Mouse (Mus musculus) embryonic facial prominence, embryonic 14.5 days (tissue): ENCODE results near the gene Btbd6. TPM values are rescaled to one million over a fixed set of nuclear protein-coding genes. Genes with fewer than 3 reads are reported as not detected.
A peak's percentile ranks its signal among the peaks of the same experiment; 100 is the strongest.

Experiments
- ATAC-seq: fragments of 200-750 bp; cut with Nextera tagmentation; 2 replicates; pipeline ENCODE4 v1.8.0; 2017; ENCODE audit warnings: low read depth, moderate number of reproducible peaks, moderate TSS enrichment
- DNase-seq: peaks from one replicate; pipeline ENCODE4 v3.0.0-alpha.2; 2015; ENCODE audit warnings: low spot score
- H3K27ac ChIP-seq: fragments of 300-500 bp; sonication (generic); replicated peaks from 2 replicates; pipeline ENCODE4 v1.5.1; 2014; ENCODE audit warnings: low read depth, mild to moderate bottlenecking, low read length, moderate library complexity
- H3K27me3 ChIP-seq: fragments of 300-500 bp; sonication (generic); replicated peaks from 2 replicates; pipeline ENCODE4 v1.6.1; 2014; ENCODE audit warnings: low read length; ENCODE audit not compliant: control insufficient read depth, insufficient read depth
- H3K36me3 ChIP-seq: fragments of 300-500 bp; sonication (generic); 2 replicates; pipeline ENCODE4 v1.6.1; 2014; ENCODE audit warnings: low read length, mixed read lengths; ENCODE audit not compliant: control insufficient read depth, insufficient read depth
- H3K4me1 ChIP-seq: fragments of 300-500 bp; sonication (generic); 2 replicates; pipeline ENCODE4 v1.6.1; 2014; ENCODE audit warnings: antibody characterized with exemption, low read length; ENCODE audit not compliant: control insufficient read depth, insufficient read depth
- H3K4me2 ChIP-seq: fragments of 300-500 bp; sonication (generic); 2 replicates; pipeline ENCODE4 v1.6.1; 2014; ENCODE audit warnings: low read depth, mild to moderate bottlenecking, low read length, moderate library complexity, mixed read lengths
- H3K4me3 ChIP-seq: fragments of 300-500 bp; sonication (generic); 2 replicates; pipeline ENCODE4 v1.5.1; 2014; ENCODE audit warnings: low read depth, mild to moderate bottlenecking, low read length
- H3K9ac ChIP-seq: fragments of 300-500 bp; sonication (generic); 2 replicates; pipeline ENCODE4 v1.6.1; 2014; ENCODE audit warnings: low read depth, mild to moderate bottlenecking, low read length, moderate library complexity, mixed read lengths
- H3K9me3 ChIP-seq: fragments of 300-500 bp; sonication (generic); 2 replicates; pipeline ENCODE4 v1.6.1; 2016; ENCODE audit warnings: low read length; ENCODE audit not compliant: control insufficient read depth
- WGBS: fragments of 180-500 bp; shearing (Covaris S2); extraction: QIAGEN DNeasy Blood & Tissue Kit; methylation state at CpG from one replicate; pipeline ENCODE4 v1.1.7; 2014; 5-methylcytosine and 5-hydroxymethylcytosine counted together
- polyA plus RNA-seq: library from polyadenylated mRNA; unstranded; fragments of >200 nt; fragmentation: Nextera tagmentation; extraction: Ambion mirVana; gene quantifications from 2 replicates; pipeline ENCODE4 v1.2.1, GENCODE M21; 2014

The Btbd6 gene
- polyA plus RNA-seq, 1 experiment from 2014 or later: 22.8 TPM

DNA sequence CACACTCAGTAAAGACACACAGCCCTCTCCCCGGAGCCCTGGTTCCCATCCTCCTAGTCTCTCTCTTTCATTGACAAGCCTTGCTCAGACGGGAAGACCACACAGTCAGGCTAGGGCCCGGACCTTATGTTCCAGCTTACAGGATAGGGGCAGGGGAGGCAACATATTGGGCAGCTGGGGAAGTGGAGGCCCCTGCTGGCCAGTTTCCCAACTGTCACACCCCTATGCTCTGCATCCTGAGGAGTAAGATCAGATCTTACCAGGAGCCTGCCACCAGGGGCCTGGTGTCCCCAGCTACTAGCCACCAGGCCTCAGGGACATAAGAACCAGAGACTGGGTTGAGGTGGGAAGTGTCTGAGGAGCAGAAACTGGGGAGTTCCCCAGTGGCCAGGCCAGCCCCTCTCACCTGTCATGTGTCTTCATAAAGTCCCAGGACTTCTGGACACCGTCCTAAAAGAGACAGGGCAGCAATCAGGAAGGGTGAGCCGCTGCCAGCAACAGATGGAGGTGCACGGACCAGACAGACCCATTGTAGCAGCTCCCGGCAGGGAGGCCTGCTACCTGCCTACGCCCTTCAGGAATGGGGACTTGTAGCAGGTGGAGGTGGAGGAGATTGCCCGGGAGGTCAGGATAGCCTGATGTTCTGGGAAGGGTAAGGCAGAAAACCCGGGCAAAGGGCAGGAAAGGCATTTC lies 37.3 kb upstream of the Btbd6 start:
- Histone ChIP-seq H3K4me3 (no peak overlapping the region), H3K36me3 (no peaks in the 10 kb centered on the region), H3K27me3 (no peaks in the 10 kb centered on the region), H3K4me2 (no peak overlapping the region), H3K27ac (no peak overlapping the region), H3K9ac (no peak overlapping the region), H3K4me1 (peaks cover 19% of the 10 kb centered on the region), H3K9me3 (no peaks in the 10 kb centered on the region)
- 56% methylated on average over 10 of the region's 10 CpGs for WGBS
- DNase-seq (peak; percentile 66), ATAC-seq (peak; percentile 35; the same call in 1 of the 2 replicates)

GRCm38 (mm10) chr12:112940238-112940637 lies 36.0 kb upstream of the Btbd6 start:
- no peak overlapping the region for H3K4me3 ChIP-seq
- H3K4me1 ChIP-seq: peaks cover 19% of the 10 kb centered on the region
- DNase-seq: no peak
- no peaks in the 10 kb centered on the region for H3K27me3 ChIP-seq
- H3K4me2 ChIP-seq: no peak overlapping the region
- no peak overlapping the region for H3K27ac ChIP-seq
- no peaks in the 10 kb centered on the region for H3K36me3 ChIP-seq
- H3K9me3 ChIP-seq: no peaks in the 10 kb centered on the region
- no peak overlapping the region for H3K9ac ChIP-seq
- WGBS: 81% methylated on average over 4 of the region's 4 CpGs
- no peak for ATAC-seq

GRCm38 (mm10) chr12:112940710-112941109 lies 35.6 kb upstream of the Btbd6 start:
- 71% methylated on average over 9 of the region's 9 CpGs for WGBS
- ATAC-seq (no peak), DNase-seq (no peak)
- Histone ChIP-seq H3K27me3 (no peaks in the 10 kb centered on the region), H3K9ac (no peak overlapping the region), H3K4me3 (no peak overlapping the region), H3K4me1 (peaks cover 19% of the 10 kb centered on the region), H3K4me2 (peak overlapping the region; percentile 77), H3K27ac (peak overlapping the region; percentile 44; the same call in 1 of the 2 replicates), H3K9me3 (no peaks in the 10 kb centered on the region), H3K36me3 (no peaks in the 10 kb centered on the region)

GRCm38 (mm10) chr12:112941156-112941775 lies 35.0 kb upstream of the Btbd6 start:
- peak overlapping the region; percentile 63; the same call in 1 of the 2 replicates for H3K27ac ChIP-seq
- no peaks in the 10 kb centered on the region for H3K9me3 ChIP-seq
- WGBS: 41% methylated on average over 10 of the region's 10 CpGs
- peak overlapping the region; percentile 66 for H3K4me3 ChIP-seq
- H3K4me1 ChIP-seq: peaks cover 19% of the 10 kb centered on the region
- H3K27me3 ChIP-seq: no peaks in the 10 kb centered on the region
- H3K4me2 ChIP-seq: peak overlapping the region; percentile 77
- DNase-seq: no peak
- no peaks in the 10 kb centered on the region for H3K36me3 ChIP-seq
- peak overlapping the region; percentile 78 for H3K9ac ChIP-seq
- no peak for ATAC-seq

- H3K9me3 ChIP-seq: no peaks in the 10 kb centered on the region
- H3K4me1 ChIP-seq: peaks cover 19% of the 10 kb centered on the region
- peak within 1 kb of the TSS; percentile 66 for H3K4me3 ChIP-seq
- DNase-seq (peak; percentile 88), ATAC-seq (peak; percentile 84)
- H3K27ac ChIP-seq: peak within 1 kb of the TSS; percentile 63; the same call in 1 of the 2 replicates
- 3% methylated on average over 40 of the region's 58 CpGs for WGBS
- H3K9ac ChIP-seq: peak within 1 kb of the TSS; percentile 78
- no peaks in the 10 kb centered on the region for H3K36me3 ChIP-seq
- no peaks in the 10 kb centered on the region for H3K27me3 ChIP-seq
- peak within 1 kb of the TSS; percentile 77 for H3K4me2 ChIP-seq
Observed at GRCm38 (mm10) chr12:112941776-112942713, 34.2 kb upstream of the Btbd6 start, which contains the start of gene Nudt14. Nudt14 (minus strand) TSS chr12:112942124.

- no peaks in the 10 kb centered on the region for H3K9me3 ChIP-seq
- no peaks in the 10 kb centered on the region for H3K27me3 ChIP-seq
- no peak overlapping the region for H3K4me3 ChIP-seq
- H3K9ac ChIP-seq: no peak overlapping the region
- ATAC-seq (no peak), DNase-seq (no peak)
- peaks cover 14% of the 10 kb centered on the region for H3K4me1 ChIP-seq
- no peak overlapping the region for H3K4me2 ChIP-seq
- 90% methylated on average over 2 of the region's 2 CpGs for WGBS
- no peaks in the 10 kb centered on the region for H3K36me3 ChIP-seq
- H3K27ac ChIP-seq: no peak overlapping the region
Observed at GRCm38 (mm10) chr12:112943669-112944068, 32.6 kb upstream of the Btbd6 start.

GRCm38 (mm10) chr12:112947307-112947706 lies 29.0 kb upstream of the Btbd6 start:
- ATAC-seq: no peak
- H3K9me3 ChIP-seq: no peaks in the 10 kb centered on the region
- peaks cover 7% of the 10 kb centered on the region; the same call in 1 of the 2 replicates for H3K4me1 ChIP-seq
- 28% methylated on average over 4 of the region's 4 CpGs for WGBS
- H3K36me3 ChIP-seq: no peaks in the 10 kb centered on the region
- no peak overlapping the region for H3K4me3 ChIP-seq
- H3K4me2 ChIP-seq: no peak overlapping the region
- H3K27ac ChIP-seq: no peak overlapping the region; the same call in 1 of the 2 replicates
- H3K27me3 ChIP-seq: no peaks in the 10 kb centered on the region
- no peak for DNase-seq
- H3K9ac ChIP-seq: no peak overlapping the region

DNA sequence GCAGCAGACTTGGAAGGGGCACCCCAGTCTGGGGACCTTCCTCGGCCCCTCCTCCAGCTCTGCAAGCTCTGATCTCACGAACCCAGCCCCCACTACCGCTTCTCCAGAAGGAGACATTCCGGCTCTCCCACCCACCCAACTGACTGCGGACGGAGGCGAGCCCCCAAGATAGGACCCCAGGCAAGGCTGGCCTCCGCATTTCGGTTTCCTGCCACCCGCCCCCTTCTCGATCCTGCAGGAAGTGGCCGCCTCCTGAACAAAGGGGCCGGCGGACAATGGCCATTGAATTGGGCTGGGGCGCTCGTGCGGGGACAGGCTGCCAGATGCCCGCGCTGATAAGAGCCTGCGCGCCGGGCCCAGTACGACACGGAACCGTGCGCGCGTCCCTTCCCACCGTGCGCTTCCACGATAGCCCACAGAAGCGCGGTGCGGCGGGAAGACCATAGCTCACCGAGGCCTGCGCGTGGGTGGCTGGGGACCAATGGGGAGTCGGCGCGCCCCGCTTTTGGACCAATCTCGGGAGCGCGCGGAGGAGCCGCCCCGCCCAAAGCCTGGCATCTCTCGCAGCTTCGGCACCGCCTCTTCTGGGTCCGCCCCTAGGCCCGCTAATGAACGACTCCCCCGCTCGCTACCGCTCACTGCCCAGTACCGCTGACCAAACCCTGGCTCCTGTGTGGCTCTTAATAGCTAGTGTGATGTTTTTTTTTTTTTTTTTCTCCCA lies 26.1 kb upstream of the Btbd6 start:
- H3K4me1 ChIP-seq: peaks cover 7% of the 10 kb centered on the region; the same call in 1 of the 2 replicates
- H3K27ac ChIP-seq: peak overlapping the region; percentile 76
- H3K4me3 ChIP-seq: peak overlapping the region; percentile 65
- H3K9ac ChIP-seq: peak overlapping the region; percentile 80
- DNase-seq (peak; percentile 96), ATAC-seq (peak; percentile 88)
- WGBS: 0% methylated on average over 34 of the region's 58 CpGs
- H3K4me2 ChIP-seq: peak overlapping the region; percentile 97
- no peaks in the 10 kb centered on the region for H3K36me3 ChIP-seq
- H3K9me3 ChIP-seq: no peaks in the 10 kb centered on the region
- H3K27me3 ChIP-seq: no peaks in the 10 kb centered on the region
